In genomic region chr6:94040093-94040492, GRCm38 (mm10) we compare ENCODE assay signal across 8 mouse cellular contexts.
DNase-seq lines count a peak whose midpoint lies in the region; ATAC-seq lines count a peak whose summit lies in the region.

No protein-coding gene starts in this region.

- H3K4me1 ChIP-seq in heart, embryonic 12.5 days (replicated peaks): peaks cover 19% of the 10 kb centered on the region
- H3K4me1 ChIP-seq in midbrain, embryonic 10.5 days: peaks cover 16% of the 10 kb centered on the region
- H3K4me1 ChIP-seq in midbrain, embryonic 16.5 days (ENCODE audit: control insufficient read depth, insufficient read depth, low read length): no peaks in the 10 kb centered on the region

- WGBS in heart, embryonic 12.5 days: 47% methylated on average over 2 of the region's 2 CpGs
- WGBS in midbrain, embryonic 10.5 days: 56% methylated on average over 2 of the region's 2 CpGs
- 58% methylated on average over 2 of the region's 2 CpGs for WGBS in midbrain, embryonic 16.5 days

- no peak overlapping the region for H3K9ac ChIP-seq in heart, embryonic 12.5 days
- no peak overlapping the region for H3K9ac ChIP-seq in midbrain, embryonic 16.5 days (ENCODE audit: low read depth, low read length)

- H3K9me3 ChIP-seq in heart, embryonic 12.5 days (replicated peaks): 0 out of 2 replicates have a peak, but pooled peaks cover 2% of the 10 kb centered on the region
- peaks cover 5% of the 10 kb centered on the region; the same call in 1 of the 2 replicates for H3K9me3 ChIP-seq in midbrain, embryonic 10.5 days (replicated peaks)
- H3K9me3 ChIP-seq in midbrain, embryonic 16.5 days (replicated peaks; ENCODE audit: control insufficient read depth, low read length, poor library complexity, severe bottlenecking): no peaks in the 10 kb centered on the region

- no peaks in the 10 kb centered on the region for H3K27me3 ChIP-seq in heart, embryonic 12.5 days (replicated peaks)
- H3K27me3 ChIP-seq in midbrain, embryonic 10.5 days (ENCODE audit: low read depth, poor library complexity, severe bottlenecking): no peaks in the 10 kb centered on the region
- no peaks in the 10 kb centered on the region for H3K27me3 ChIP-seq in midbrain, embryonic 16.5 days (ENCODE audit: control insufficient read depth, insufficient read depth, low read depth, low read length)

- no peak for ATAC-seq in heart, embryonic 12.5 days (ENCODE audit: insufficient number of reproducible peaks, low FRiP score)
- ATAC-seq in midbrain, embryonic 16.5 days: no peak
- ATAC-seq in megakaryocyte-erythroid progenitor cell, adult 5-6 weeks (replicated peaks; ENCODE audit: low FRiP score, low TSS enrichment, poor library complexity, severe bottlenecking): no peak

- no peak overlapping the region for H3K4me2 ChIP-seq in heart, embryonic 12.5 days
- H3K4me2 ChIP-seq in midbrain, embryonic 16.5 days (ENCODE audit: low read length): no peak overlapping the region

- 0 out of 2 replicates have a peak, but pooled peaks cover 2% of the 10 kb centered on the region for H3K36me3 ChIP-seq in heart, embryonic 12.5 days
- H3K36me3 ChIP-seq in midbrain, embryonic 10.5 days: no peaks in the 10 kb centered on the region
- no peaks in the 10 kb centered on the region for H3K36me3 ChIP-seq in midbrain, embryonic 16.5 days (ENCODE audit: control insufficient read depth, insufficient read depth, low read length)

- no peak overlapping the region for H3K27ac ChIP-seq in heart, embryonic 12.5 days (ENCODE audit: poor library complexity, severe bottlenecking)
- no peak overlapping the region for H3K27ac ChIP-seq in midbrain, embryonic 10.5 days (replicated peaks)
- no peak overlapping the region for H3K27ac ChIP-seq in midbrain, embryonic 16.5 days (ENCODE audit: low read length)

- peak; percentile 45 for DNase-seq in heart, postnatal 4 days
- peak; percentile 22 for DNase-seq in midbrain, embryonic 10.5 days (ENCODE audit: low spot score)
- peak; percentile 59 for DNase-seq in R1 (ENCODE audit: low read depth, low spot score)
- DNase-seq in left cerebral cortex, postnatal 25 days (ENCODE audit: low spot score in 2 of 2): peak; percentile 35 to 42
- DNase-seq in urinary bladder, adult 18-20 months (ENCODE audit: low spot score in 2 of 2): no peak

- no peak overlapping the region for H3K4me3 ChIP-seq in heart, embryonic 12.5 days
- H3K4me3 ChIP-seq in midbrain, embryonic 10.5 days: no peak overlapping the region
- no peak overlapping the region for H3K4me3 ChIP-seq in midbrain, embryonic 16.5 days (ENCODE audit: low read depth, low read length)

- intact Hi-C loops in left cerebral cortex, postnatal 25 days (cut with DNase I): loop anchor here (5.0 kb wide), 1 partner anchor 283 kb away; no protein-coding TSS in a partner anchor

Comparison
In these comparisons a context has a peak if more than half of its experiments do, and no peak if none do; other contexts are left out.
1. DNase-seq: peak in heart, postnatal 4 days (single experiment), midbrain, embryonic 10.5 days (single experiment), R1 (single experiment) and left cerebral cortex, postnatal 25 days (2 of 2); none in urinary bladder, adult 18-20 months (0 of 2).